Mouse (Mus musculus): ENCODE measurements around the gene Dync1i1.

Dync1i1 gene

DNA sequence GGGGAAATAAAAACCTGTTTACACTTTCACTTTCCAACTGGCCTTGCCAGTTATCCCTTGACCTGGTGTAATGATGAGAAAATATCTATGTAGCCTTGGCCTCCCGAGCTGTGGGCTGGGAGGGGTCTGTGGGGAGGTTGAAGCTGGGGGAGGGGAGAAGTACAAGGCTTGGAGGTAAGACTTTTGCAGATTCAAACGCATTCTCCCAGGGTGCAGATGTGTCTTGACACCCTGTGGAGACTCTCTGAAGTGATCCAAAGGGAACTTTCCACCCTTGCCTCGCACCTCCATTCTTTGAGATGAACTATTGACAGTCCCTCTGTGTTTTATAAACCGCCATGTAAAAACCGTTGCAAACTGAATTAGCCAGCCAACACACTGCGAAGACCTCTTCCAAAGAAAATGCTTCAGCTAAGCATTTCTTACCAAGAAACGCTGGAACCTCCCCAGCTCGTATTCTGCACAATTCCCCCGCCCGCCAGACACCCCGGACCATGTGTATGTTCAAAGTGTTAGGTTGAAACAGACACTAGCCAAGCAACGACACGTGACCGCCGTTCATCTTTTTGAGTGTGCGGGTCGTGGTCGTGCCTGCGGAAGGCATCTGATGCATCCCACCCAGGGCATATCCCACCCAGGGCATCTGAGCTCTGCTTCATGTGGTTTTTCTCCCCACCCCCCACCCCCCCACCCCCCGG is 133.6 kb downstream of the Dync1i1 start:
- DNase-seq, result no peak

DNA sequence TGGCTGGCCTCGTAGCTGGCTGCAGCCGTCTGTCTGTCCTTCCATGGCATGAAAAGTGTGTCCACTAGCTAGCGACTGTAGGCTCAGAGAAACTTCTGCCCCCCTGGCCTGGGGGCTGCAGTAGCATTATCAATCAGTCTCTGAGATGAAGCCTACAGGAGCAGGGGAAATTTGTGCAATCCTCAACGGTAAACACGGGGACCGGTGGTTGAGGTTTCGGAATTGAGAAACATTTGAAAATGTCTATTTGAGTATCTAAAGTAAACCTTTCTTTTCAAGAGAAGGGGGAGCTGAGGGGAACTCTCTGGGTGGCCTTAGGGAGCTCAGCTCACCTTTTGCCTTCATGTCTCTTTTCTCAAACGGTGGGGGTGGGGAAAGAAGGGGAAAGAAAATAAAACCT is 134.2 kb downstream of the Dync1i1 start:
- DNase-seq, result no peak

DNA sequence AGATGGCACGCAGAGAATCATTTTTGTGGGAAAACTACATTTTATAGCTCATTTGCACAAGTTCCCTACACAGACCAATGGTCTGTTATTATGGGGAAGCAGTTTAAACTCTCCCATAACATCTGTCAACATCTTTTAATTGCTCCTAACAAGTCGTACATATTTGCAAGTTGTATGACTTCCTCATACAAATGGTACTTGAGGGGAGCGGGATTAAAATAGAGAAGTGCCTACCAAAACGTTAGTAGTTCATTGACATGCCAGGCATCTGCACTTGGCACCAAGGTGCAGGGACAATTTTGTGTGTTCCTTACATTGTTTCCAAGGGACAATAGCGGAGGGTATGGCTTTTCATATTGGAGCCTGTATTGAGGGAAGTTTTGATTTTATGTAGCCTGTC is 140.7 kb downstream of the Dync1i1 start:
- DNase-seq, result no peak

DNA sequence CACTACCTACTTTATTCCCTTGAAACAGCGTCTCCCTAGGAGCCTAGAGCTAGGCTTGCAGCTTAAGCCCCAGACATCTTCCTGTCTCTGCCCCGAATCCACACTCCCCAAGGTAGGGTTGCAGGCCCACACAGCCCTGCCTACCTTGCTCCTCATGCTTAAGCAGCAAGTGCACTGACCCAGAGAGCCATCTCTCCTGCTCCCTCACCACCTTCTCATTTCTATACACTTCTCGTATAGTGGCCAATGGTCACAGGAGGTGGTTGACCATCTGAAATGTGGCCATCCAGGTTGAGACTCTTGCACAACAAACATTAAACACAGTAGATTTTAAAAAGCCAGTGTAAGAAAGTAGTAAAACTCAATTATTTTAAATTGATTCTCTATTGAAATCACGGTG is 141.8 kb downstream of the Dync1i1 start:
- DNase-seq, result no peak

DNA sequence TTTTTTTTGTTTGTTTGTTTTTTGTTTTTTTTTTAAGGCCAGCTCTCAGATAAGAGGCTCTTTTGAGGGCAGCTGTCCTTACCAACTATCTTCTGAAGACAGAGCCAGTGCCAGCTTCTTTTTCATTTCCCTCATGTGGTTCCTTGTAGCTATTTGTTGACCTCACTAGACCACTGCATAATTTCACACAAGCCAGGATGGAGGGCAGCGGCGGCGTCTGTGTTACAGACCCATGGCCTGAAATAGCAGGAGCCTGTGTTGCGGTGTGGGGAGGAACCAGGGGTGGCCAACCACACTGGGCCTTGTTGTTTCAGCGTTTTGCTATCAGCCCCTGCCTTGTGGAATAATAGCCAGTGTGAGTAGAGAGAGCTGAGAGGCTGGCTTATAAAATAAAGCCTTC is 145.6 kb downstream of the Dync1i1 start:
- no peak for DNase-seq

DNA sequence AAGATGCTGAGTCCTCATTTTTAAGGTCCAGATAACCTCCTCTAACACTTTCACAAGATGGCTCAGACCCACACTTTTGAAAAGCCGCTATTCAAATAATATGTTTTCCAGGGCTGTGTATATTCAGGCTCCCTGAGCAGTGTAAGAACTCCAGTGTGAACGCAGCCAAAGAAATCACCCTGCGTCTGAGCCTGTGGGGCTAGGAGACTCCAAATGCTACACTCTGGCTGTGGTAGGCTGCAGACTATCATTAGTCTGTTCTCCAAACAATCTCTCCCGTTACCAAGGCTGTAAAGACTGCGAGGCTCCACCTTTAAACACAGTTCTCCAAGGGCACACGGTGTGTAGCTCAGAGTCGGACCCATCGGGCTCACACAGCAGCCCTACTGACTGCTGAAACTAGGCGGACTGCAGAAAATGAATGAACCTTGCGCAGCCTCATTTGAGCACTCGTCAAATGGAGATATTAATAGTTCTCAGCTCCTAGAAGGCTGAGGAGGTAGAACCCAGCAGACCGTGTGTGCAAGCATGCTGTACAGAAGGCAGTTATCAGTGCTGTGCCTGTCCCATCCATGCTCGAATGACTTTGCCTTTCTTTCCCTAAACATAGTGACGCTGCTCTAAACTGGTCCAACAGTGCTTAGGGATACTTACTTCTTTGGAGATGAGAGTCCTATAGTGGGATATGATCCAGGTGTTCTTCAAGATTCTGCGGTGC is 146.3 kb downstream of the Dync1i1 start:
- no peak for DNase-seq

DNA sequence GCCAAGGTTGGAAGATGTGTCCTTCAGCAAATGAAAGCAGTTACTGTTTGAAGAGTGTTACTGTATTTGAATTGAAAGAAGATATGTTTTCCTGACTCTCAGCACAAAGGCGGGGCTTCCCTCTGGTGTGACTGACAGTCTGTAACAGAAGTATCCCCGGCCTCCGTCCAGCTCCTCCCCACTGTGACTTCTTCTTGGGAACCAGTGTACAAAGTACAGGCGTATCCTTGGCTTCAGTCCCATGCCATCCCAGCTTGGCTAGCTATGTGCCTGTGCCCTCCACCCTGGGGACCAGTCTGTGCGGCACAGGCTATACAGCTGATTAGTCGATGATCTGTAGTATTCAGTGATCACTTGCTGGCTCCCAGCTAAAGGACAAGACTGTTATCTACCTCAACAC is 163.9 kb downstream of the Dync1i1 start:
- no peak for DNase-seq

DNA sequence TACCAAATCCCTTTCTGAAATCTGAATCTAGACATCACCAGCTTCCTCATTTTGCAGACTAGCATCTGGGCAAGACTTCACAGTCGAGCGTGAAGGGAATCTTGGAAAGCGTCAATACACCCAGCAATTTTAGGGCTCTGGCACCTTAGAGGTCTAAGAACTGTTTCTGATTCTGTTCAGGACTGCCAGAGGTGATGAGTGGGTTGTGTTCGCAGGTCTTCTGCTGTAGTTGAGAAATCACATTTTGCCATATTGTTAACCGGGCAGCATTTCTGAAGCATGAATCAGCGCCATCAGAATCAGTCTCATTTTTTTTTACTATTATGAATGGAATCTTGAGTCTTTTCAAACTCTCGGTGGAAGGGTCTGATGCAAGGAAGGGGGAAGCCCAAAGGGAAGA is 185.9 kb downstream of the Dync1i1 start:
- DNase-seq, result no peak

DNA sequence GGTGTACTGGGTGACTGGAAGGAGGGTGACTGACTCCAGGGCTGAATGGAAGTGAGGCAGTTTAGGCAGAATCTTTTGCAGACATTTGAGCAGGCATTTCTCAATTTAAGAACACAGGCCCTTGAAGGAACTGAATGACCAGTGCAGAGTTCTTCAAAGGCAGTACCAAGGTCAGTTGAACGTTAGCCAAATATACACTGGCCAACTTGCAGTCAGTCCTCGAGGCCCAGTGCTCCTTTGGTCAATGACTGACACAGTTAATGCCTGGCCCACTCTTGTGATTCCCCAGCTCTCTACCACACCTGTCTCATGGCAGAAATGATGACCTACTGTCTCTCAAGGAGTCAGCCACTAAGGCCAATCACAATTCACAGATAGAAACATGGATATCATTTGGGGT is 189.6 kb downstream of the Dync1i1 start:
- no peak for DNase-seq

DNA sequence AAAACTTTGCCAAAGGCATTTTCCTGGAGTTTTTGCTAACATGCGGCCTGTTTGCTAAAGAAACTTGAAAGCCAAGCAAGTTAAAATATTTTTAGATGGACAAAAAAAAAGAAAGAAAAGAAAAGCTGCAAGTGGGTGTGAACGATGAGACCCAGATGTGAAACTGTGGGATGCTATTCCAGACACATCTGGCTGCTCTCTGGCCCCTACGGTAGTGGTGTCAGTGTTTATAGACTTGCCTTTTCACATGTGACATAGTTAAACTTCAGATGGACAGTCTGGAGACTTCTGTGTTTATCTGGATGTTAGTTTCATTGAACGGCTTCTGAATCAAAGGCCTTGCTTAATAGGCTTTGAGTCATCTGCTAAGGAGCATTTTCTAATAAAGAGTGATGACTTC is 195.2 kb downstream of the Dync1i1 start:
- DNase-seq, result no peak

DNA sequence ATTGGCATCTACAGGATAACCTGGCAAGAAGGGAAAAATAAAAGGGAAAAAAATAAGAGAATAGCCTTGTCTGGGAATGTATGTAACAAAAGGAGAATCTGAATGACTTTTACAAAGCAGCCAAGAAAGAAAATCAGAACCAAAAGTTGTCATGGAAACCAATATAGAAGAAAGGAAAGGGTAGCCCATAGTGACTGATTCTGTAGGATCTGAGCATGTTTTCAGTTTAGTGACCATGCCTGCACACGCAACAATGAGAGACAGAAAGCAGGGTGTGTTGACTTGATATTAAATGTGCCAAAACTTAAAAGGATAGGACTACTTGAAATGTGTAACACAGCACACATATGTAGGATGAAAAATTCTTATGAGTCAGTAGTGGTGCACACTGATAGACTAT is 197.2 kb downstream of the Dync1i1 start:
- no peak for DNase-seq

DNA sequence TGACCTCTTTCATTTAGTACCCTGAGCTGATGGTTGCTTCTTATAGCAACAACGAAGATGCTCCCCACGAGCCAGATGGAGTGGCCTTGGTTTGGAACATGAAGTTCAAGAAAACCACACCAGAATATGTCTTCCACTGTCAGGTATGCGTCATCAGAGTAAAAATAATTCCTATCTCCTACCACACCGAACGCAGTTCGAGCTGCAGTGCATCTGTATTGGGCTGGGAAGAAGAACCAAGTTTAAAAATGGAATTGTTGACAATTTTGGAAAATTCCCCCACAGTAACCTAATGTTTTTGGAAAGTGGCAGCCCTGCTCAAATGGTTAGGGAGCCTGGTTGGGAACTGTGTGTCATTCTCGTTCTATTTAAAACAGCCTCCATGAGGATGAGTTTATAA is 197.7 kb downstream of the Dync1i1 start:
- no peak for DNase-seq

DNA sequence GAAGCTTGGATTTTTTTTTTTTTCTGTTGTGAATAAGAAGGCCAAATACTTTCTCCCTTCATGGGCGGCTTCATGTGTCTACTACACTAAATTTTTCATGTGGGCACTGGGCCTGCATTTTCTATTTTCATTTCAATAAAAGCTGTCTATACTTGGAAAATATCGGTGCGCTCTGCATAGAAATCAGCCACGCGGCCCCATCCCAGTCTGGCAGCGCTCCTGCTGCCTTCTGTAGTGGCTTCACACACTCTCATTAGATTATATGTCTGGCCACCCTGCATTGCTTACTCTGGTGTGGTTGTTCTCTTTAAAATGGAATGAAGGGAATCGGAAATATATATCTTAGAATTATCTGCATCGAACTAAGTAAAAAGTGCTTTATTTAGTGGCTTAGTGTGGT is 204.7 kb downstream of the Dync1i1 start:
- DNase-seq, result peak; percentile 45

DNA sequence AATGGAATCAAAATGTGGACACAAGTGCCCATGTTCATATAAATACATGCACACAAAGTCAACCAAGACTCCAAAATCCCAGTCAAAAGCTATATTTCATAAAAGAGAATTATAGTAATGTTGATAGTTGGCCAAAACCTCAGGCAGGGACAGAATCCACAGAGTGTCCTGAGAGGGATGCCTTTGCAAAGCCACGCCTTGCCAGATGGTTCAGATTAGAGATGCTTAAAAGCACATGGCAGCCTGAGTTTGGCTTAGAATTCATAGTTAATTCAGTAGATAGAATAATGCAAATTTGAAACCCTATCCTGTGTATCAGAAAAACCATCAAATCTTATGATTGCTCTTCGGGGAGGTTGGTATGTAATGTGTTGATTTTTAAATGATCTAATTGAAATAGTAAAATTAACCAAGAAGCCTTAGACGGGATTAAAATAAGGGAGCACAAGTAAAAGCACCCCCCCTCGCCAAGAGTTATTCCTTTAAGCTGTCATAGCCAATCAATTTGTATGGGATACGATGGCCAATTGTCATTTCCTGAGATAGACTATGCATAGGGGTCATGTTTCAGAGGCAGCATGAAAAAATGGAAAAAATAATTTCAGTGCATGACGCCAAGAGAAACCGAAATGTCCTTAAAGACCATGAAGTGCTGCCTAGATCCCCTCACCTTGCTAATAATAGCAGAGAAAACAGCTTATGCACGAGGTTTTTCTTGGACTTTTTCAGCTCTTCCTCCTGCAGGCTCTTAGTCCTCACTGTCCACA is 210.3 kb downstream of the Dync1i1 start:
- DNase-seq, result no peak

DNA sequence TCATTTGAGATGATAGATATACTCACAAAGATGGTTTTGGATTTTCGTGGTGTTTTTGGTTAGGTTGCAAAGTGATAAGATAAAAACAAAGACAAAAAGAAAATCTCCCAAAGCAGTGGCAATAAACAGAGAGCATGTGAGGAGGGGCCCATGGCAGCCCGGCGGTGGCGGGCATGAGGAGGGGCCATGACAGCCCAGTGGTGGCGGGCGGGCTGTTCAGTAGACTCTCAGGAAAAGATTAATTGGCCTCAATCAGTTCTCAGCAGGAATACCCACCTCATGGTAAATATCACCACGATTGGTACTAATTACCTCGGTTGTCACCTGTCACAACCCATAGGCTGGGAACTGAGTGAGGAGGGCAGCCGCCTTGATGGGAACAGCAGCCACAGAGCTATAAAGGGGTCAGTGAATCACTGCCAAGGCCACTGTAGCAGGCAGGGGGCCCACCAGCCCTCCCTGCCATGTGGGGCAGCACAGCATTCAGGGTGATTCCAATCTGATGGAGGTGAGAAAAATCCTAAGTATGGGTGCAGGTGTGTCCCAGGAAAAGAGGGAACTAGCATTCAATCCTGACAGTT is 224.5 kb downstream of the Dync1i1 start:
- no peak for DNase-seq

DNA sequence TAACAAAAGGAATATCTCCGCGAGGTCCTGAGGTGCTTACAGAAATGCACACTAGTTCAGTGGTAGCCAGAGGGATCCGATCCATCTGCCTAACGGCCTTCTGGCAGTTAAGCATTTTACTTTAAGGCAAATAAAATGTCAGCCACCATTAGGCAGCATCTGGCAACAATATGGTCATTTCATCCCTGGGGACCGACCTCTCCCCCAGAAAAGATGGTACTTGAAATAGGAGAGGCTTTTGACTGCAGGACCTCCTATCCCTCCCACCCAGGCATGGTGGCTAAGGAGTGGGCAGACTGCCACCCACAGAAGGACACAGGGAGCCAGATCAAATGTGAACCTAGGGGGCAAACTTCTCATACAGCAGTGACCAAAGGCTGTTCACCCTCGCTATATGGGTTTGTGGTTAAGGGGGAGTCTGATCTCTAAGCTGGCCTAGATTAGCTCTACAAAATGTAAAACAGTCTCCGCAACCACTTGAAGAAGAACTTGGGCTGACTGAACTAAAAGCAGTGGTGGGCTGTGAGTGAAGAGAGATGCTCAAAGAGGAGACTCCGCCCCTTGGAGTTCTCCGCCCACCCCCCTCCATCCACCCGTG is 231.0 kb downstream of the Dync1i1 start:
- no peak for DNase-seq

DNA sequence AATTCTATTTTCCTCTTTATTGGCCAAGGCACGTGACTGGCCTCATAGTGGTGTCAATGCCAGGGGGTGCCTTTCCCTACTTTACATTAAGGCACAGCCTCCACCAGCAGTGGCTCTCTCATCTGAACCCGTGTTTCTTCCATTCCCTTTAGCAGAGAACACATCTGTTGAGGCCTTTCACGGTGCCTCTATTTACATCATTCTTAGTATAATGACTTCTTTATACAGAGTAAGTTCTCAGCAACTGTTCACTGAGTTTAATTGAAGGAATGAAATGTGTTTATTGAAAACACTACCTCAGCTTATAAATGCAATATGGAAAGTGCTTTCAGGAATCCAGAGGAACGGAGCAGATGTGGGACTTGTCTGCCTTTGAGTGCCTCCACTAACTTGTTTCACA is 235.3 kb downstream of the Dync1i1 start:
- no peak for DNase-seq

DNA sequence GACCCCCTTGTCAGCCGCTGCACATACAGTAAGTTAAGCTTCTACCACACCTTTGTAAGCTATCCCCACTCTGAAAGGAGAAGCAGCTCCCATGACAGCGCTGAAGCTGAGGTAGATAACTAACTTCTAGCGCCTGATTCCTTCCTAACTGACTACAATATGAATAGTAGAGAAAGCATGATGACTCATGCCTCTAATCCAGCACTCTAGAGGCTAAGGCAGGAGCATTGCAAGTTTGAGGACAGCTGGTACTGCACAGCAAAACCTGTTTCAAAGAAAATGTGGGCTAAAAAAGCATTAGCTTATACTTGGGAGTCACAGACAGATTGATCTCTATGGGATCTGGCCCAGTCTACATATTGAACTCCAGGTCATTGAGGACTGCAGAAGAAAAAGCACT is 236.5 kb downstream of the Dync1i1 start:
- no peak for DNase-seq

DNA sequence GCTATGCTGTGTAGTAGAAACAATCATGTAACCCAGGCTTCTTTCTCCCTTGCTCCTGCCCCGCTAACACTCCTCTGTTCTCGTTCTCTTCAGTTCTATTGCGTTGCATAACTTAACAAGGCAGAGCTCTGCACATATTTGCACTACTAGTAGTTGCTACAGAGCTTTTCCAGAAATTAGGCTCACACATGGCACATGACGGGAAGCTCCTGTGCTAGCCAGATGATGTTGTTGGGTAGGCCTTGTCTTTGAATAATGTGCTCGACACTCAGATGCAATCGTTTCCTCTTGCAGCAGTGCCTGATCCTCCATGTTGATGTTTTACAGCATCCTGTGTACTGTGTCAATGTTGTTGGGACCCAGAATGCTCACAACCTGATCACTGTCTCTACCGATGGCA is 240.9 kb downstream of the Dync1i1 start:
- peak; percentile 65 for DNase-seq

DNA sequence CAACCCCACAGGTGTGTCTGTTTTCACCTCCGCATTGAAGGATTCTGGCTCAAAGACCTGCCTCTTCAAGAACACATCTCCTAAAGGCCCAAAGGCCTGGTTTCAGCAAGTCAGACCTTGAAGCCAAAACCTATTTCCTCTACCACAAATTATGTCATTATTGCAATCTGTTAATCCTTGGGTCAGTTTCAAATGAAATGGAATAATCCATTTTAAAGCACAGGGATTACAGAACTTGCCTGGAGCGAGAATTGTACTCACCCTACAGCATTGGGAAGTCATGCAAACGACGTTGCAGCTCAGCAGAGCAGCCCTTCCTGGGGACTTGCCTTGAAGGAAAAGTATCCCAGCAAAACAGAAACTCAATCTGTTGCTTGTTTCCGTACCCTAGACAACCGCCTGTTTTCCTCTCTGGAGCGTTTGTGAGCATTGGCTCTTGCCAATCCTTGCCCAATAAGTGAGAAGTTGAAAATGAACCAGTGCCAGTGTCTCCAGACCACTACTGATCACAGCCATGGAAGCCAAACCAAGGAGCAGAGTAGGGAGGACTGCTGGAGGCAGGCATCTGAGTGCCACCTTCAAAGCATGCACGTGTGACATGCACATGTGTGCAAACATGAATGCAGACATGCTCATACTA is 241.5 kb downstream of the Dync1i1 start:
- DNase-seq, result peak; percentile 12

DNA sequence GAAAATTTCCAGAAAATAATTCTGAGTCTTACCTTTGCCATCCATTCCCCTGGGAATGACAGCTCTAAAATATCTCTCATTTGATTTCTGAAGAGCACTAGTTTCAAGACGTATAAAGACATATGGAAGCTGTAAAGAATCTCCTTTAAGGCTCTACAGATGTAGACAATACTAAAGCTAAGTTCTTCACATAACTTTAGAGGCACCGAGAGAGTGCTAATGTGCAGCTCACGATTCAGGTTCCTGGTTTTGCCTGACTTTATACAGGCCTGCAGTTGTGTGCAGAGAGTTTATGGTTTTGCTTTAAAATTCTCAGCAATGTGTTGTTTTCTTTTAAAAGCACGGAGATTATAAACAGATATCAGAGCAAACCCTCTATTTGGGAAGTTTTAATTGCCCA is 242.1 kb downstream of the Dync1i1 start:
- DNase-seq, result no peak

DNA sequence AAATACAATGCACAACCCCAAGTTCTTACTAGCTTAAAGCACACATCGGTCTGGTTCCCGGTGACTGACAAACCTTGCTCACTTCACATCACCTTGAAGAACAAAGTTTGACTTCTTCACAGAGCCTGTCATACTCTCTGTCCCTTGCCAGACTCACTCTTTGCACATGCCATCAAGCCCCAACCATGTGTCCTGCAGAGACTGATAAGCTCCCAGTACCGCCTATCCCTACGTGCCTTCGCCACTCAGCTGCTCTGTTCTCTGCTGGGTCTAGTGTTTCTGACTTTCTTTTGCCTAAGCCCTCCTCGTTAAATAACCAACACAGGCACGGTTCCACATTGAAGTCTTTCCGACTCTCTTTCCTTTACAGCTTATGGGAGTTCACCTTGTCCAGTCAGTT is 244.2 kb downstream of the Dync1i1 start:
- DNase-seq, result no peak

DNA sequence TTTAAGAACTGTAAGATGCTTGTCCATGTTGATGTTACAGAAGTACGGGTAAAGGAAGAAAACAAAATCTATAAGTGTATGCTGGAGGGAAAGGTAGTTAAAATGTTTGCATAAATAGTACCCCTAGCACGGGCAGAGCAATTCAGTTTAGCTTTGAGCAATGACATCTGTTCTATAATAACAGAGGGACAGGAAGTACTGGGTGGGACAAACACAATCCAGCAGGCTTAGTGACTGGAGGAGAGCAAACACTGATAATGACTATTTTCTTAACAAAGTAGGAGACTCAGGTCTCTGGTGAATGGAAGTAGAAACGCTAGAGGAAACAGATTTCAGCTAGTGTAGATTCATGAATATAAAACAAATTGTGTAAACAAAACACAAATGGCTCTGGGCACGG is 250.8 kb downstream of the Dync1i1 start:
- DNase-seq, result no peak

All from layer of hippocampus, adult 9-11 months (tissue).